Mouse (Mus musculus) frontal cortex, postnatal 14 days (tissue): ENCODE results near the gene Rwdd2b.

ENCODE experiments used
- DNase-seq, 2 experiments: peaks; one replicate each; pipeline ENCODE4 v3.0.0; 2022; ENCODE audit warnings: low spot score in 2 of 2

Gene Rwdd2b

GRCm38 (mm10) chr16:87420662-87421061, 19.7 kb downstream of the Rwdd2b start:
- DNase-seq, result no peak

GRCm38 (mm10) chr16:87405001-87405400, 35.4 kb downstream of the Rwdd2b start:
- DNase-seq, result no peak

- peak; percentile 13 to 53 for DNase-seq
Measured at GRCm38 (mm10) chr16:87393813-87394548, 46.4 kb downstream of the Rwdd2b start.

- DNase-seq, result no peak
Measured at GRCm38 (mm10) chr16:87387444-87387977, 52.9 kb downstream of the Rwdd2b start.

- no peak for DNase-seq
Measured at GRCm38 (mm10) chr16:87384366-87384765, 56.0 kb downstream of the Rwdd2b start.
